Mouse (Mus musculus): ENCODE results near the gene Defa26. TPM values are rescaled to one million over a fixed set of nuclear protein-coding genes. Genes with fewer than 3 reads are reported as not detected.
"Not testable (repeated sequence)": the region's sequence is repeated elsewhere in the genome, so short reads cannot be mapped to it uniquely, and the experiment has no call there.

The Defa26 gene
- polyA plus RNA-seq (2016; fragmentation: Nextera tagmentation; extraction: Ambion mirVana) = not detected in 2 replicates

DNA sequence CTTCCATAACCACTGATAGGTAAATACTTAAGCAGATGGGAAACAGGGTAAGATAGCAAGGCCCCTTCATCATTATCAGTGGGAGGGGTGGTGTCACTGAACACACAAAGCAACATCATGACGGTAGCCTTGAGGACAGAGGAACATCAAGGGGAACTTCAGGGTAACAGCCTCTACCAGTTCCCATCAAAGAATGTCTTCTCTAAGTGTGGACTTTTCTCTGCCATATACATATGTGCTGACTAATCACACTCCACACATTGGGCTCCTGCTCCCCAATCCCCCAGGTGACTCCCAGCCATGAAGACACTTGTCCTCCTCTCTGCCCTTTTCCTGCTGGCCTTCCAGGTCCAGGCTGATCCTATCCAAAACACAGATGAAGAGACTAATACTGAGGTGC is at the start of gene Defa26:
Gene Defa26, plus strand, starts transcription at position 301 of the 400 bp plus-strand sequence.
- H3K4me1 ChIP-seq (replicated peaks); H3K9me3 ChIP-seq; ATAC-seq (ENCODE audit: insufficient number of reproducible peaks, insufficient read depth, low FRiP score, low TSS enrichment, low read depth); H3K4me3 ChIP-seq (replicated peaks); H3K9ac ChIP-seq (replicated peaks); H3K27me3 ChIP-seq; H3K27ac ChIP-seq; H3K4me2 ChIP-seq; H3K36me3 ChIP-seq: not testable (repeated sequence)
- 83% methylated on average over 1 of the region's 1 CpGs for WGBS

DNA sequence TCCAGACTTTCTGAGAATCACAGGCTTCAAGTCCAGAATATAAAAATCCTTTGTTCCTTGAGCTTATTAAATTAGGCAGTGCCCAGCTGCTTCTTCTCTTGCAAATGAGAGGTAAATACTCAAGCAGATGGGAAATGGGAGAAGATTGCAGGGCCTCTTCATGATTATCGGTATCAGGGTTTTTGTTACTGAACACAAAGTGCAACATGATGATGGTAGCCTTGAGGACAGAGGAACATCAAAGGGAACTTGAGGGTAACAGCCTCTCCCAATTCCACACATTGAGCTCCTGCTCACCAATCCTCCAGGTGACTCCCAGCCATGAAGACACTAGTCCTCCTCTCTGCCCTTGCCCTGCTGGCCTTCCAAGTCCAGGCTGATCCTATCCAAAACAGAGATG is 35.3 kb upstream of the Defa26 start, which contains the start of gene Defa28:
Gene Defa28, plus strand, starts transcription at position 301 of the 400 bp plus-strand sequence.
- H3K27ac ChIP-seq; H3K4me3 ChIP-seq (replicated peaks); H3K9ac ChIP-seq (replicated peaks); ATAC-seq (ENCODE audit: insufficient number of reproducible peaks, insufficient read depth, low FRiP score, low TSS enrichment, low read depth); H3K9me3 ChIP-seq; H3K27me3 ChIP-seq; H3K36me3 ChIP-seq; H3K4me1 ChIP-seq (replicated peaks); H3K4me2 ChIP-seq: not testable (repeated sequence)
- WGBS = no CpG with 5 or more reads among the region's 1 CpGs

DNA sequence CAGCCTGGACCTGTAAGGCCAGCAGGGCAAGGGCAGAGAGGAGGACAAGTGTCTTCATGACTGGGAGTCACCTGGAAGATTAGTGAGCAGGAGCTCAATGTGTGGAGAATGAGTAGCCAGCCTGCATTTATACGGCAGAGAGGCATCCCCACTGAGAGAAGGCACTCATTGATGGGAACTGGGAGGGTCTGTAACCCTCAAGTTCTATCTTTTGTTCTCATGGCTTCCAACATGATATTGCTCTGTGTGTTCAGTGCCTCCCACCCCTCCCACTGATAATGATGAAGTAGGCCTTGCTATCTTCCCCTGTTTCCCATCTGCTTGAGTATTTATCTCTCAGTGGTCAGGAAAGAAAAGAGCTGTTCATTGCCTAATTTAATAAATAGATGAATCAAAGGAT is 23.6 kb upstream of the Defa26 start, which contains the start of gene Gm7861:
Gene Gm7861, minus strand, starts transcription at position 101 of the 400 bp plus-strand sequence.
- H3K36me3 ChIP-seq; H3K9me3 ChIP-seq; H3K4me2 ChIP-seq; H3K27me3 ChIP-seq; H3K9ac ChIP-seq (replicated peaks); H3K4me3 ChIP-seq (replicated peaks); H3K27ac ChIP-seq; ATAC-seq (ENCODE audit: insufficient number of reproducible peaks, insufficient read depth, low FRiP score, low TSS enrichment, low read depth); H3K4me1 ChIP-seq (replicated peaks): not testable (repeated sequence)
- WGBS = no CpG with 5 or more reads among the region's 1 CpGs

GRCm38 (mm10) chr8:21655480-21655879 is 37.5 kb downstream of the Defa26 start, which contains the start of gene Defa17:
TSS of gene Defa17 (plus strand) at chr8:21655780.
- not testable (repeated sequence) for H3K27me3 ChIP-seq; H3K36me3 ChIP-seq; H3K4me3 ChIP-seq (replicated peaks); H3K4me2 ChIP-seq; H3K27ac ChIP-seq; H3K4me1 ChIP-seq (replicated peaks); H3K9me3 ChIP-seq; H3K9ac ChIP-seq (replicated peaks); ATAC-seq (ENCODE audit: insufficient number of reproducible peaks, insufficient read depth, low FRiP score, low TSS enrichment, low read depth)
- 80% methylated on average over 1 of the region's 2 CpGs for WGBS

GRCm38 (mm10) chr8:21665497-21665896 is 47.5 kb downstream of the Defa26 start, which contains the start of gene Defa34:
TSS of gene Defa34 (plus strand) at chr8:21665797.
- H3K9me3 ChIP-seq; H3K27ac ChIP-seq; ATAC-seq (ENCODE audit: insufficient number of reproducible peaks, insufficient read depth, low FRiP score, low TSS enrichment, low read depth); H3K9ac ChIP-seq (replicated peaks); H3K27me3 ChIP-seq; H3K4me3 ChIP-seq (replicated peaks); H3K4me1 ChIP-seq (replicated peaks); H3K36me3 ChIP-seq; H3K4me2 ChIP-seq: not testable (repeated sequence)
- WGBS = 71% methylated on average over 1 of the region's 1 CpGs

Other genes starting within 250 kb of the Defa26 start
- gene Defa2, start 239.7 kb upstream of the Defa26 start, polyA plus RNA-seq (2016; fragmentation: Nextera tagmentation; extraction: Ambion mirVana) = not detected in 2 replicates
- not detected in 2 replicates for gene Defa33, start 226.4 kb upstream of the Defa26 start, polyA plus RNA-seq (2016; fragmentation: Nextera tagmentation; extraction: Ambion mirVana)
- gene Defa36, start 190.8 kb upstream of the Defa26 start, polyA plus RNA-seq (2016; fragmentation: Nextera tagmentation; extraction: Ambion mirVana) = not detected in 2 replicates
- gene Gm7849, start 161.6 kb upstream of the Defa26 start, polyA plus RNA-seq (2016; fragmentation: Nextera tagmentation; extraction: Ambion mirVana) = not detected in 2 replicates
- gene Defa20, start 108.9 kb upstream of the Defa26 start, polyA plus RNA-seq (2016; fragmentation: Nextera tagmentation; extraction: Ambion mirVana) = not detected in 2 replicates
- not detected in 2 replicates for gene Defa32, start 89.2 kb upstream of the Defa26 start, polyA plus RNA-seq (2016; fragmentation: Nextera tagmentation; extraction: Ambion mirVana)
- gene Defa37, start 52.8 kb upstream of the Defa26 start, polyA plus RNA-seq (2016; fragmentation: Nextera tagmentation; extraction: Ambion mirVana) = not detected in 2 replicates
- gene Defa28, start 35.2 kb upstream of the Defa26 start, polyA plus RNA-seq (2016; fragmentation: Nextera tagmentation; extraction: Ambion mirVana) = not detected in 2 replicates
- not detected in 2 replicates for gene Gm7861, start 23.7 kb upstream of the Defa26 start, polyA plus RNA-seq (2016; fragmentation: Nextera tagmentation; extraction: Ambion mirVana)
- gene Defa17, start 37.6 kb downstream of the Defa26 start, polyA plus RNA-seq (2016; fragmentation: Nextera tagmentation; extraction: Ambion mirVana) = not detected in 2 replicates
- not detected in 2 replicates for gene Defa34, start 47.6 kb downstream of the Defa26 start, polyA plus RNA-seq (2016; fragmentation: Nextera tagmentation; extraction: Ambion mirVana)
- not detected in 2 replicates for gene AY761184, start 85.5 kb downstream of the Defa26 start, polyA plus RNA-seq (2016; fragmentation: Nextera tagmentation; extraction: Ambion mirVana)
- not detected in 2 replicates for gene Defa24, start 116.3 kb downstream of the Defa26 start, polyA plus RNA-seq (2016; fragmentation: Nextera tagmentation; extraction: Ambion mirVana)
- gene Defb50, start 205.4 kb downstream of the Defa26 start, polyA plus RNA-seq (2016; fragmentation: Nextera tagmentation; extraction: Ambion mirVana) = not detected in 2 replicates
- gene Defb2, start 221.7 kb downstream of the Defa26 start, polyA plus RNA-seq (2016; fragmentation: Nextera tagmentation; extraction: Ambion mirVana) = not detected in 2 replicates
- not detected in 2 replicates for gene Defb10, start 240.7 kb downstream of the Defa26 start, polyA plus RNA-seq (2016; fragmentation: Nextera tagmentation; extraction: Ambion mirVana)

All from limb, embryonic 12.5 days (tissue).